Mouse (Mus musculus) frontal cortex, postnatal 14 days (tissue): Measurements from ENCODE around the gene Zfp108.
"Not testable (repeated sequence)": the region's sequence is repeated elsewhere in the genome, so short reads cannot be mapped to it uniquely, and the experiment has no call there.

Source experiments
- DNase-seq, 2 experiments: peaks; one replicate each; pipeline ENCODE4 v3.0.0; 2022; ENCODE audit warnings: low spot score in 2 of 2

The Zfp108 gene

GRCm38 (mm10) chr7:24254633-24255474 lies at the start of gene Zfp108:
Gene Zfp108, plus strand, starts transcription at chr7:24254794.
- peak; percentile 76 to 78 for DNase-seq

- DNase-seq = peak; percentile 51 to 61
Observed at GRCm38 (mm10) chr7:24207488-24208261, 46.9 kb upstream of the Zfp108 start.

- DNase-seq = no peak
Observed at GRCm38 (mm10) chr7:24208282-24208886, 46.2 kb upstream of the Zfp108 start.

GRCm38 (mm10) chr7:24210296-24210695 lies 44.3 kb upstream of the Zfp108 start:
- DNase-seq = no peak

- DNase-seq = no peak
Observed at GRCm38 (mm10) chr7:24211343-24211742, 43.3 kb upstream of the Zfp108 start, which contains the start of gene Zfp111. Gene Zfp111, minus strand, starts transcription at chr7:24211443.

- DNase-seq = peak; percentile 39 to 60
Observed at GRCm38 (mm10) chr7:24237040-24237791, 17.4 kb upstream of the Zfp108 start, which contains the start of gene Zfp109. Gene Zfp109, minus strand, starts transcription at chr7:24237560.

DNA sequence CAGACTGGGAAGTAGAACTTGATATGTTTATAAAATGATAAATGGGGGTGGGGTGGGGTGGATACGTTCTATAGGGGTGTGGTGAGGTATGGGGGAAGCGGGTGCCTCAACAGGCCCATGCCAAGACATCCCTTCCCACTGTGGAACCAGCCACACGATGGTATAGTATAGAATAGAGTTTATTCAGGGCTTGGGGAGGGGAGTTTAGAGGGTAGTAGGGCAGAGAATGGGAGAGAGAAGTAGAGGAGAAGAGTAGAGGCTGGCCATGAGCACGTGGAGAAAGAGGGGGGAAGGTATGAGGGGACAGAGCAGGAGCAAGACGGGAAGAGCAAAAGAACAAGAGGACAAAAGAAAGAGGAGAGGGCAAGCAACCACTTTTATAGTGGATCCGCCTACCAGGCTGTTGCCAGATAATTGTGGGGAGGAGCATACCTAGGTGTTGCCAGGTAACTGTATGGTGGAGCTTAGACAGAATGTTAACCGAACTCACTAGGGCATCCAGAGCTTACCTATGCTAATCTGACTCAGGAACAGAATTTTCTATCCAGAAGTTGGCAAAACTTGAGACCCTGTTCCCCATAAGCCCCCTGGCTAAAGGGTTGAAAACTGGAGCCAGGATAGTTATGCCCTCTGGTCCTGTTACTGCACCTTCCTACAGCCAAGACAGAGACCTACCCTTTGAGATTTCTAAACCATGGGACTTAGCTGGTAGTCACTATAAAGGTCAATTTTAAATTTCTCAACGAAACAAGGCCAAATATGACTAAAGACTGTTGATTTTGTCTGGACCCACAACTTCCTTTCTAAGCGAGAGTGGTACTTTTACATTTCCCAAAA lies 597 bp upstream of the Zfp108 start:
- DNase-seq = no peak

DNA sequence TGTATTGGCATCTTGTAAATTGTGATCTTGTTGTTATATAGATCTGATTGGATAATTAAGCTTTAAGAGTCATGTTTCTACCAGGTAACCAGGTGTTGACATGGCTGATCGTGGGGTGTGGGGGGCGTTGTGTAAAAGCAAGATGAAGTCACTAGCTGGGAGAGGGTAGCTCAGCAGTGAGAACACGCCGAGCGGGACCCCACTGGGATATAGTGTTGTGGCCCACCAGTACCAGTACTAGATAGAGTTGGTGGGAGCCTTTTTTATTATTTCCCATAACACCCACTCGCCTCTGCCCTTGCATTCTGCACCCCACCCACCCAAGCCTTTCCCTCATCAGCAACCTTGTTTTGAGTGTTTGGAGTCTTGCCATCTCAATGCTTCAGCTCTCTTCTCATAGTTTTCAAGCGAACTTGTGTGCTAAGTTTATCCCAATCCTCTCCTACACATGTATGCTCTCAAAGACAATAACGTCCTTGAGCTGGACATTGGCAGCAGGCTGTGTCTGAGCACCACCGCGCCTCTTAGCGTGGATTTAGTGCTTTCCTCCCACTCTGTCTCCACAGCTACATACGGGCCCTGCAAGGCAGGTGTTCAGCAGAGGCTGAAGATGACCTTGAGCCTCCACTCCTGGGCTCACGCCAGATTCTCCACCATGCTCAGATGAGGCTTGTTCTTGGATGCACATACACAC lies 4.9 kb downstream of the Zfp108 start:
- DNase-seq = no peak

DNA sequence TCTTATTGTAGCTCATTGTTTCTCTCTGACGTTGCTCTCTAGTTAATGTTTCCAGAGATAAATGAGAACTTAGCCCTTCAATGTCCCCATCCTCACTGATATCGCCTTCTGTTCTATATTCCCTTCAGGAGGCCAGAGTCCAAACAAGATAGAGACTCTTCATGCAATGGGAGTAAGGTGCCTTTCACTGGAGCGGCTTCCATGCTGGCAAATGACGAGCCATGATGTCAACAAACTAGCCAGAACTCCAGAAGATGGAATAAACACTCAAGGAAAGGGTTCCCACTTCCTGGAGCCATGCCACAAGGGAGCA lies 5.4 kb downstream of the Zfp108 start:
- no peak for DNase-seq

DNA sequence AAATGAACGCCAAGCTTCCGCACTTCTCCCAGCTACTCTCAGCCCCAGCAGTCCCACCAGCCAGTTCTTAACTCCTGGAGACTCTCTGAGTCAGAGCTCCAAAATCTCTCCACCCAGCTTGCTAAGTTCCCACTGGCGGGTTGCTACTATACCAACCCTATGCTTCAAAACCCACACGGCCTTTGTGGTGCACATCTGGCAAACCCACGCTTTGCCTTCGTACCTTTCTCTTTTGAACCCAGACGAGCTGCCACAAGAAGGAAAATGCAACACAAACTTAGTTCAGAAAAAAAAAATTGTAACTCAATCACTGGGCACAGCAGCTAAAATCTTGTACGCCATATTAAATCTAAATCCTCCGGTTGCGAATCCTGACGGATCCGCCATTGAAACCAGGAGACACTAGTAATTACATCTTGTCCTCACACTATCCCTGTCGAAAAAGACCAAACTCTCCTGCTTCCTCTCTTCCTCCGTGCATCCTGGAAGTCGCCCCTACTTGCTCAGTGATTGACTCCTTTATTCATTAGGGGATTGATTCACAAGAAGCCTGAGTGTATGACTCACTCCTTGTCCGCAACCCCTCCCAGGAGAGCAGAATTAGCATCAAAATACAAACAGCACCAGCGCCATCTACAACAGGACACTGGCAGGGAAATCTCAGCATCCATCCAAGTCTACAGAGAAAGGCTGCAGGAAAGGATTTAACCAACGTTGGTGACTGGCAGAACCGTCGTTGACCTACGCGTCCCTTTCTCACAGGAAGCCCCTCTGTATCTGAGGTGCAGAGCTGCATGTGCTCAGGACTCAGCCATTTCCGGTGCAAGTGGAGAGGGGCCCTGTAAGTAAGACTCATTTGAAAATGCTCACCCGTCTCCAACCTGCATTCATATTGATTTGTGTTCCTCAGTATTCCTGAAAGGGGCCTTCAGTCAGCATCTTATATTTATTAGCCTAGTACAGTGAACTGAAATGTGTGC lies 13.9 kb downstream of the Zfp108 start:
- no peak for DNase-seq

- DNase-seq = no peak
Observed at GRCm38 (mm10) chr7:24269256-24269655, 14.7 kb downstream of the Zfp108 start.

DNA sequence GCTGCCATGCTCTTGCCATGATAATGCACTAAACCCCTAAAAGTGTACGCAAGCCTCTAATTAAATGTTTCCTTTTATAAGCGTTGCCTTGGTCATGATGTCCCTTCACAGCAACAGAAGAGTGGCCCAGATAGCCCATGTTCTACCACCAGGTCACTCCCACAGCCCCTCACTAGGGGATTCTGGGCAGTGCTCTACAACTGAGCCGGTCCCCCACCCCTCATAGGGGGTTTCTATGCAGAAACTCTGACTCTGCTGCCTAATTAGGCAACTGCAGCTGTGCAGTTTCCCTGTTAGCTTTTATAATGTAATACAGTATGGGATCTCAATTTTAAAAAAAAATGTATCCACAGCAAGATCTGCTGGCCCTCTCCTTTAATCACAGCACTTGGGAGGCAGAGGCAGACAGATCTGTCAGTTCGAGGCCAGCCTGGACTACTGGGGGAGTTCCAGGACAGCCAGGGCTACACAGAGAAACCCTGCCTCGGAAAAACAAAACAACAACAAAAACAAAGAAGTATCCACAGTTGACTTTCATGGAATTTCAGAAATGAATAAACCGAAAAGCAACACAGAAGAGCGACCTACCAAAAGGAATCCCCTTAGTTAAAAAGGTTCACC lies 15.2 kb downstream of the Zfp108 start:
- DNase-seq = no peak

GRCm38 (mm10) chr7:24270288-24270672 lies 15.7 kb downstream of the Zfp108 start, which contains the start of gene Zfp93:
Gene Zfp93, plus strand, starts transcription at chr7:24270420.
- peak; percentile 71 for DNase-seq

DNA sequence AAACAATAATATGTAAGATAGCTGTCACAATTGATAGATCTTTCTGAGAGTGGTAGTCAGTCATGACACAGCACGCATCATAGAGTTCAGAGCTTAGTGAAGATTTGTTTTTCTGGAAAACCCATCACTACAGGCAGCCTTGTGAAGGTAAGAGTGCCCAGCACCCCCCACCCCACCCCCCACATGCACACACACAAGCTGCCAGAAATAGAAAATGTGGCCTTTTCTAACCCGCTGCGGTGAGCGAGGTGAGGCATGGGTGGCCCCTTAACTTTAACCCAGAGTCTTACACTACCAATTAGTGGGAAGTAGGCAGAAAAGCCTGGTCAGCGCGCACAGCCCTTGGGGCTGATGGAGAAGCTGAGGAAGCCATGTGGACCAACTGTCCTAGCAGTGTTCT lies 16.6 kb downstream of the Zfp108 start:
- DNase-seq = no peak

- DNase-seq = no peak
Observed at GRCm38 (mm10) chr7:24274456-24274855, 19.9 kb downstream of the Zfp108 start.

- not testable (repeated sequence) for DNase-seq
Observed at GRCm38 (mm10) chr7:24278771-24279170, 24.2 kb downstream of the Zfp108 start.

DNA sequence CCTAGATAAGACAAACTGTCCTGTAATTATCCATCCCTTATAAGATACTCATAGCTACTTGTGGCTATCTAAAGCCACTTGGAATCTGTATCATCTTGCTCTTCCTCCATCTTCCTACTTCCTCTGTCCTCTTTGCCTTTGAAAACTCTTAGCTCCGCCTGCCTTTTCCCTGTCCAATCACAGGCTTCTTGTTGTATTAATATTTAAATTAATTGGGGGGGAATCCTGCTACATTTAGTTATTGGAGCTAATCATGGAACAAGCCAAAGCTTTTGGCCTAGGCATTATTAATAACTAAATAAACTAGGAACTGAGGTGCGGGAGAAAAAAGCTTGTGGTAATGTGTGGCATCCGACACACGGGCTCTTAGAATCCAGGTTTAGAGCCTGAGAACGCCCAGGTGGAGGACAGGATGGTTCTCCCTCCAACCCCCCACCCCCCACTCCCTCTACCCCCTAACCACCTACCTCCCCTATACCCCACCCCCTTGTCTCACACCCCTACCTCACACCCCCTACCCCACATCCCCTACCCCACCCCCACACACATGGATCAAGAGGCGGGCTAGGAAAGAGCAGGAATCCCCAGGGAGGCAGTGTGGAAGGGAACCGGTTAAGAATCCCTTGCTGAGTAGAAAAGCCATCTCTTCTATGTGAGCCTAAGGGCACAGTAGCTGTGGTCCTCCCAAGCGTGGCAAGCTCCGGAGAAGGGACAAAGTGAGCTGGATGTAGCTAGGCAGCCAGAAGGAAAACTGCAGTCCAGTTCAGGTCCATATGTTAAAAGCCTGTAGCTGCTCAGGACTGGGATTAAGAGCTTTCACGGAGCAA lies 25.6 kb downstream of the Zfp108 start:
- no peak for DNase-seq

DNA sequence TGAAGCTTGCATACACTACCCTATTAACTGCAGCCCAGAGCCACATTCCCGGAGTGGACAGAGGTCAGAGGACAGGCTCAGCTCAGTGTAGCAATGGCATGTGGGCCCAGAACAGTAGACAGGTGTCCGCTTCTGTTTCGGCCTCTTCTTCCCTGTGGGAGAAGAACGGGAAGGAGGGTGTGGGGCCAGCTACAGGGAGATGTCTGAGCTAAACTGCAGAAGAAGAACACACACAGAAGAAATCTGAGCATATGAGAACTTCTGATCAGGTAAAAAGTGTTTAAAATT lies 26.2 kb downstream of the Zfp108 start:
- no peak for DNase-seq
